Mouse (Mus musculus) adrenal gland, postnatal 25 days (tissue): Measurements from ENCODE around the gene Ppef2. TPM values are rescaled to one million over a fixed set of nuclear protein-coding genes. Genes with fewer than 3 reads are reported as not detected.

Experiments
- DNase-seq: peaks from one replicate; pipeline ENCODE4 v3.0.0; 2021; ENCODE audit warnings: mixed read lengths
- long read RNA-seq: library from polyadenylated mRNA; stranded (forward); transcript quantifications from one replicate; pipeline ENCODE4 v2.0.0, GENCODE M21; 2021
- total RNA-seq: library from RNA; stranded (reverse); gene quantifications from 2 replicates; pipeline ENCODE4 v1.2.3, GENCODE M21; 2021

The Ppef2 gene
- 0.18 TPM in 1 of 2 replicates, not detected in the other for total RNA-seq
- long read RNA-seq, partial matches to known transcripts: 1 of 1 reads
- long read RNA-seq, other reads (novel, unspliced or antisense): 0 of 1 reads

GRCm38 (mm10) chr5:92256218-92256617 lies at the start of gene Ppef2:
TSS of gene Ppef2 (minus strand) at chr5:92256278.
- no peak for DNase-seq

DNA sequence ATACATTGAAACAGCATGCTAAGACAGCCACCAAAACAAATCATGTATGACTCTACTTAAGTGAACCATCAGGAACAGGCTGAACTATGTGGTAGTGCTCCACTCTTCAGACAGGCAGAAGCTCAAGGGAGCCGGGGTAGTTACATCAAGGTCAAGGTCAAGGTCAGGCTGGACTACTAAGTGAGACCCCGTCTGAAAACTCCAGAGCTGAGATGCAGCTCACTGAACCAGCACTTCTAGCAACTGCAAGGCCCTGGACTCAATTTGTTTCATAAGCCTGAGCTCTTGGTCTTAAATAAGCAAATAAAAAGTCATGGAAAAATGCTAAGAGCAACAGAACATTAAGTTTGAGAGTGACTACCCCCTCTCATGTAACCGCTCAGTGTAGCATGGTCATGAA lies 48.2 kb upstream of the Ppef2 start:
- no peak for DNase-seq

DNA sequence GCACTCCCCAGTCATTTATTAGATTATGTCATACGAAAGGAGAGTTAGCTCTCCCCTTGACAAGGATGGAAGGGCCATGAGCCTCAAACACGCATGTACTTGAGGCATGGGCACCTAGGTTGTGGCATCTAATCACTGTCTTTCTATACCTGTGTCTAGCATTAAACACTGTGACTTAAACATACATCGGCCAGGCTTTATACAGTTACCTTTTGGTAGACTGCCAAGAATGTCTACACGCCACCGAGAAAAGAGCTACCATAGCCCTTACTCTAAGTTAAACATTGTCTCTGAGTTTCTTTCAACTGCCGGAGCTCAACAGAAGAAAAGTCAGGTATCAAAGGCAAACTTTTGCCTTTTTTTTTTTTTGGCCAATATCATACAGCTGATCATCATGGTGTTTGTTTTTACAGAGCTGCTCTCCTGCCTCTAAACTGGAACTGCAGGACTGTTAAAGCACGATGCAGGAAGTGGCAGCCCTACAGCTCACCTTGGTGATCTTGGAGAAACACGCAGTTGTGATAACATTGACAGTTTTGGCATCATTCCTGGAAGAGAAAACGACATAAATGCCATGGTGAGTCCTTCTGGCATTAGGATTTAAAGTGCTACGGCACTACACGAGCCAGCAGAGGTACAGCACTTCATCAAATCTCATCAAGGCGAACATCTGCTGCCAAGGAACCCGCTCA lies 46.2 kb upstream of the Ppef2 start:
- no peak for DNase-seq

GRCm38 (mm10) chr5:92294525-92294924 lies 38.4 kb upstream of the Ppef2 start:
- no peak for DNase-seq

- no peak for DNase-seq
These were observed 35.8 kb upstream of the Ppef2 start for GRCm38 (mm10) chr5:92291652-92292414.

DNA sequence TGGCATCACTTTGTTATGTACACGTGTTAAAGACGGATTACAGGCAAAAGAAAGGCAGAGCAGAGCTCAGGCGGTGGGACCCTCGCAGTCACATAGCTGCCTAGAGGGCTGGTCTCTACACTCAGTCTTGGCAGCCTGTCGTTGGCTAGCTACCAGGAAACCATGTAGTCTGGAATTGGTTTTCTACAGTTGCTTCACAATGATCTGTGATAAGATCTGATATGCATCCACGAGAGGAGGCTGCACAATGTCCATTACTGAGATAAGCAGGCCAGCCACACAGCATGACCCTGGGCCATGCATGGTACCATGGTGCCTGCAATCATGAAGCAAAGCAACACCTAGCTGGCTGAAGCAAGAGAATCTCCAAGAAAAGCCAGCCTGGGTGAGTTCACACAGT lies 31.8 kb upstream of the Ppef2 start:
- DNase-seq: no peak

GRCm38 (mm10) chr5:92283107-92283506 lies 27.0 kb upstream of the Ppef2 start:
- DNase-seq: no peak

DNA sequence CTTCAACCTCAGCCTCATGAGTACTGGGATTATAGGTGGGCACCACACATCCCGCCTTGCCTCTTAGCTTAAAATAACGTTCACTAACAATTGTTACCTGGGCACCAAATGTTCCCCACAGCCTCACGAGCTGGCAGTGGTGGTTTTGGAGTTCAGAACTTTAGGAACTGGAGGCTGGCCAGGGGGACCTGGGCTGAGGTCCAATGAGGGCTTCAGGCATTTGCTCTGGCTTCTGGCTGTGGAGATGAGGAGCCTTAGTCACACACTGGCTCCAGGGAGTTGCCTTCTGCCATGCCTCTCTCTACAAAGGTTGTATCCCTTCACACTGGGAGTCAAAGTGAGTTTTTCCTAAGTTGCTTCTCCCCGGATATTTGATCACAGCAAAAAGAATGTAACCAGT lies 26.5 kb upstream of the Ppef2 start:
- DNase-seq: peak; percentile 41

- no peak for DNase-seq
These were observed 23.0 kb upstream of the Ppef2 start for GRCm38 (mm10) chr5:92278942-92279537.

DNA sequence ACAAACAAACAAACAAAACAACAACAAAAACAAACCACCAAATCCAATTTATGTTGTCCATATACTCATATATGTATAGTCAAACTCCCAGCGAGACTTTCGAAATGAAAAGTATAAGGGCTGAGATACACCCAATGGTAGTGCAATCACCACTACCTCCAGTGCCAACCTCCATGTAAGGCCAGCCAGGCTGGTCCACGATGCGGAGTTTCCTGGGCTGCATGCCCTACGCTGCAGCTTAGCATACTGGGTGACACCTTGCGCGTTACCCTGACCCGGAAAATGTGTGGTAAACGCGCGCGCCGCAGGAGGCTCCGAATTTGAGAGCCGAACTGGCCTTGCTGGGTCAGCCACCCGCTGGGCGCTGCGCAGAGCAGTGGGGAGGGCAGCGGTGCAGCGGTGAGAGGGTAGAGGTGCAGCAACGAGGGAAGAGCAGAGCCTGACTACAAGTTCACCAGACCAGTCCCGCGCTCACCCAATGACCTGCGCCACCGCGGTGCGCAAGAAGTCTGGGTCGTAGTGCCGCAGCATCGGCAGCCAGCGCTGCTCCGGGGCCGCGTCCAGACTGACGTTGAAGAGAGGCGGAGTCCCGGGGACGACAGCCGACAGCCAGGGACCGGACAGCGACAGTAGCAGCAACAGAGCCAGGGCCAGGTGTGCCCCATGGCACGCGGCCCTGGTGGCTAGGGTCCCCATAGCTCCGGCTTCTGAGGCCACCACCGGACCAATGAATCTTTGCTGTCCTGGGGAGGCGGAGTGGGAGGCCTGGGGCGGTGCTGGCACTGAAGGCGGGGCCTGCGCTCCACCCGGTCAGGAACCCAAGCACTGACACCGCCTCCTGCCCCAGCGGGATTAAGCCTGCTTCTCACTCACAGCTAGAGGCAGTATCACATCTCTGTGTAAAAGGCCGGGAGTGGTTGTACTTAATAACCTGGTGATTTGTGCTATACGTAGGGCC lies 21.6 kb upstream of the Ppef2 start, which contains the start of gene Naaa:
Gene Naaa (minus strand): TSS at position 734 of the 958 bp plus-strand sequence.
- peak; percentile 86 for DNase-seq

DNA sequence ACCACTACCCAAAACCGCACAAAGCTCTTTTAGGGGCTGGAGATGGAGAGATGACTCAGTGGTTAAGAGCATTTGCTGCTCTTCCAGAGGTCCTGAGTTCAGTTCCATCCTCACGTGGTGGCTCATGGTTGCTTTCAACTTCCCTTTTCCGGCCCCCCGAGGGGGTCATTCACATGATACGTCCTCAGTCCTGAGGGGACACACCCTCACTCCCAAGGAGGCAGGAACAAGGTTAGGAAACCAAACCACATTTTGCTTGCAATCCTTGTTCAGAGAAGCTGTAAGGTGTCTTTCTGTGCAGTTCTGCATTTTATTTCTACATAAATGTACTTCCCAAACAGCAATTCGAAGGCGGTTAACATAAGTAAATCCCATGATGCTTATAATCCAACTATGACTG lies 14.4 kb upstream of the Ppef2 start:
- no peak for DNase-seq

GRCm38 (mm10) chr5:92263761-92264359 lies 7.8 kb upstream of the Ppef2 start:
- DNase-seq: peak; percentile 37

- no peak for DNase-seq
These were observed 6.6 kb upstream of the Ppef2 start for GRCm38 (mm10) chr5:92262646-92263045.

DNA sequence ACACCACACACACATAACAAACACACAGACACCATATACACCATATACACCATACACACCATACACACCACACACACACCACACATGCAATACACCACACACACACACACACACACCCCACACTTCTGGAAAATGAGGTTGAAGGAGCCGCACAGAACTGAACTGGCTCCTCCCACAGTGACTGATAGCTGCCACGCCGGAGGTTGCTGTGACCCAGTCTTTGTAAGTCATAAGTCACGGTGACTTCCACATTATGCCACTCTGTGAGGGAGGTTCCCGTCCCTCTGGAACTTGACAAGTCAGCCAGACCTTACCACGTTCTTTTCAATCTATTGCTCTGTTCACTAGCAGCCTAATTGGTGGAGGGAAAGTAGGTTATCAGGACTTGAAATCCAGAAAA lies 1.6 kb downstream of the Ppef2 start:
- DNase-seq: no peak

DNA sequence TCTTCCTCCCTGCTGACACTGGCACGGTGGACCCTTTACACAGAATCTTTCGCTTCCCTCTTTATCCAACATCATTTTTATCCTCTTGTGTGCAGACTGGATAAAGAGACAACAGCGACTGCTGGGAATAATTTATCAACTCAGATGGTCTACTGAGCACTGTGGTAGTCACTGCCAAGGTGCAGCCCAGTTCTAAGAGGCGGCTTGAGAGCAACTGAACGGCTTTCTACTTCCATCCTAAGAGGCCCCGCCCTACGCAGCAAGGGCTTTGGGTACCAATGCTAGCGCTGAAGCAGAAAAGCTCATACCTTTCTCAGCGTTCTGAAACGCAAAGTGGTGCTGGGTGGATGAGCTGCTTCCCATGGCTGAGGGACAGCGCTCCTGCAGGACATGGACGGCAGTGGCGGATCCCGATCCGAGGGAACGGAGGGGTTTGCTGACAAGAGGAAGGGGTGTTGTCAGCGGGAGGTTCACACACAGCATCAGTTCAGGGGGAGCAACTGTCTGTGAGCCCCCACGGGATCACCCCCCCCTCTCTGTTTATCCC lies 3.2 kb downstream of the Ppef2 start:
- DNase-seq: no peak

GRCm38 (mm10) chr5:92252031-92252430 lies 4.0 kb downstream of the Ppef2 start:
- DNase-seq: no peak

GRCm38 (mm10) chr5:92248614-92249013 lies 7.5 kb downstream of the Ppef2 start:
- DNase-seq: no peak

DNA sequence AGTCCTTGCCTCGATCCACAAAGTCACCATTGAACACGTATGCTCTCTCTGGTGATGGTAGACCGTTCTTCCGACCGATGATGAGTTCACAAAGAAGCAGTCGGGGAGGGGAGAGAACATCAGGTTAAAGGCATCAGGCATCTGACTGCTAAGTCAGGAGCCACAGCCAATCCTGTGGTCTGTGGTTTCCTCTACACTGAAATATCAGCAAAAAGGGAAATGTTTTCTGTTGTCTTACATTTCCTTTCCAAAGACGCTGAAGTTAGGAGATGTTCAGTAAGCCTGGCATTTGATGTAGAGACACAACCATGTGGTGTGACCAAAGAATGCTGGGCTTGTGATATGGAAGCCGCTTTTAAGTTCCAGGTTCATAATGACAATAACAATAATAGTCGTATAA lies 10.6 kb downstream of the Ppef2 start:
- no peak for DNase-seq

- DNase-seq: no peak
These were observed 11.2 kb downstream of the Ppef2 start for GRCm38 (mm10) chr5:92244900-92245299.

- DNase-seq: no peak
These were observed 15.3 kb downstream of the Ppef2 start for GRCm38 (mm10) chr5:92240769-92241168.
